Comparison of ENCODE assay signal across 24 mouse cellular contexts in genomic region chr11:5219371-5219770, GRCm38 (mm10). TPM values are rescaled to one million over a fixed set of nuclear protein-coding genes. Genes with fewer than 3 reads are reported as not detected.
DNase-seq lines count a peak whose midpoint lies in the region; ATAC-seq lines count a peak whose summit lies in the region.
"Had no signal": no experiment of that assay in that cellular context is flagged by ENCODE, and none has a peak within 500 bp of the region (broad histone marks: within the 10 kb centered on the region; RNA-seq: fewer than 3 reads in every experiment).

No protein-coding gene starts in this region.

- no peak overlapping the region for H3K4me3 ChIP-seq in midbrain, embryonic 14.5 days (replicated peaks; ENCODE audit: low read depth, low read length)
- H3K4me3 ChIP-seq: embryonic facial prominence, embryonic 10.5 days; embryonic facial prominence, embryonic 13.5 days; erythroblast, embryonic 14.5 days; forebrain, embryonic 12.5 days; forebrain, embryonic 15.5 days; heart, embryonic 12.5 days; heart, embryonic 15.5 days; intestine, embryonic 15.5 days had no signal

- no peak overlapping the region for H3K27ac ChIP-seq in midbrain, embryonic 14.5 days (replicated peaks; ENCODE audit: low read depth, low read length)
- H3K27ac ChIP-seq: embryonic facial prominence, embryonic 10.5 days; embryonic facial prominence, embryonic 13.5 days; forebrain, embryonic 12.5 days; forebrain, embryonic 15.5 days; heart, embryonic 15.5 days; intestine, embryonic 15.5 days had no signal

- DNase-seq in CD4-positive helper T cell, adult 2 months (ENCODE audit: low read depth, low spot score): peak; percentile 18
- peak; percentile 5 for DNase-seq in induced T-regulatory cell, adult 2 months (ENCODE audit: low read depth)
- DNase-seq in ovary, postnatal 14 days (ENCODE audit: low spot score): no peak
- DNase-seq in adrenal gland, adult 2 months: no peak
- DNase-seq in midbrain, embryonic 14.5 days: no peak
- DNase-seq: adrenal gland, postnatal 14 days; cerebellum, adult 11 months; cerebellum, adult 2 months; cerebellum, adult 9-11 months; cerebellum, postnatal 25 days; gastrocnemius, postnatal 25 days; heart, adult 18-20 months; heart, postnatal 10 days; heart, postnatal 36 days had no signal

- 95% methylated on average over 4 of the region's 4 CpGs for WGBS in midbrain, embryonic 14.5 days

- no peak overlapping the region for H3K4me2 ChIP-seq in midbrain, embryonic 14.5 days (ENCODE audit: low read length)
- H3K4me2 ChIP-seq: embryonic facial prominence, embryonic 13.5 days; forebrain, embryonic 12.5 days; forebrain, embryonic 15.5 days; heart, embryonic 12.5 days; heart, embryonic 15.5 days; hindbrain, embryonic 14.5 days; intestine, embryonic 15.5 days had no signal

- H3K9me3 ChIP-seq in midbrain, embryonic 14.5 days (ENCODE audit: control insufficient read depth, low read length): no peaks in the 10 kb centered on the region
- H3K9me3 ChIP-seq: embryonic facial prominence, embryonic 10.5 days; embryonic facial prominence, embryonic 13.5 days; forebrain, embryonic 12.5 days; forebrain, embryonic 15.5 days; heart, embryonic 12.5 days; heart, embryonic 15.5 days; intestine, embryonic 15.5 days had no signal

- H3K36me3 ChIP-seq in midbrain, embryonic 14.5 days (ENCODE audit: control insufficient read depth, insufficient read depth, low read length): no peaks in the 10 kb centered on the region
- H3K36me3 ChIP-seq: forebrain, embryonic 12.5 days; forebrain, embryonic 15.5 days; intestine, embryonic 15.5 days had no signal

- H3K4me1 ChIP-seq in midbrain, embryonic 14.5 days (ENCODE audit: control insufficient read depth, insufficient read depth, low read length): no peaks in the 10 kb centered on the region
- H3K4me1 ChIP-seq: intestine, embryonic 15.5 days had no signal

- no peak overlapping the region for H3K9ac ChIP-seq in midbrain, embryonic 14.5 days (replicated peaks; ENCODE audit: low read length)
- H3K9ac ChIP-seq: embryonic facial prominence, embryonic 13.5 days; forebrain, embryonic 12.5 days; forebrain, embryonic 15.5 days; heart, embryonic 12.5 days; heart, embryonic 15.5 days; hindbrain, embryonic 14.5 days; intestine, embryonic 15.5 days had no signal

- H3K27me3 ChIP-seq in midbrain, embryonic 14.5 days (ENCODE audit: control insufficient read depth, insufficient read depth, low read length): no peaks in the 10 kb centered on the region
- H3K27me3 ChIP-seq: embryonic facial prominence, embryonic 13.5 days; forebrain, embryonic 15.5 days; heart, embryonic 12.5 days; heart, embryonic 15.5 days; intestine, embryonic 15.5 days had no signal

- peak; percentile 26 for ATAC-seq in CD4-positive, CD25-positive, alpha-beta regulatory T cell, adult 4 months
- ATAC-seq in midbrain, embryonic 14.5 days (ENCODE audit: low FRiP score, low TSS enrichment): no peak
- ATAC-seq: forebrain, embryonic 15.5 days; intestine, embryonic 15.5 days had no signal

RNA-seq across cellular contexts. Expression of gene Kremen1, which starts 42.0 kb away (rescaled TPM):
- 1 to 10 TPM; 3.4 to 4.3 TPM for polyA plus RNA-seq in CD4-positive, CD25-positive, alpha-beta regulatory T cell, adult 4 months (2017; shearing (Covaris generic))
- total RNA-seq in adrenal gland, adult 2 months (2021): 10 to 100 TPM; 15.8 to 24.6 TPM
- 17.4 and 17.8 TPM in 2 replicates for polyA plus RNA-seq in adrenal gland, adult 2 months (2012; rRNA removed)
- 3.5 and 3.8 TPM in 2 replicates for polyA plus RNA-seq in midbrain, embryonic 14.5 days (2014; fragmentation: Nextera tagmentation; extraction: Ambion mirVana)

Comparison
In these comparisons a context has a peak if more than half of its experiments do, and no peak if none do; other contexts are left out.
1. DNase-seq: peak in CD4-positive helper T cell, adult 2 months (single experiment) and induced T-regulatory cell, adult 2 months (single experiment); none in ovary, postnatal 14 days (single experiment), adrenal gland, adult 2 months (single experiment) and midbrain, embryonic 14.5 days (single experiment).